Mouse (Mus musculus) heart, postnatal 36 days (tissue): ENCODE data around the gene Cct5. TPM values are rescaled to one million over a fixed set of nuclear protein-coding genes. Genes with fewer than 3 reads are reported as not detected.
"Not testable (repeated sequence)": the region's sequence is repeated elsewhere in the genome, so short reads cannot be mapped to it uniquely, and the experiment has no call there.

ENCODE experiments used
- DNase-seq, 2 experiments: peaks; one replicate each; pipeline ENCODE4 v3.0.0; 2021 to 2022
- intact Hi-C: fragments of 180-260 bp; cut with DNase I; formaldehyde crosslinking; loops from one replicate; pipeline ENCODE4 v1.15.1; 2025
- total RNA-seq, 2 experiments: library from RNA; stranded (reverse); gene quantifications; 2 replicates each; pipeline ENCODE4 v1.2.3; 2021

The Cct5 gene
- total RNA-seq, 2 experiments from 2014 or later = 148 to 149 TPM

GRCm38 (mm10) chr15:31602426-31602825 lies 822 bp upstream of the Cct5 start:
- intact Hi-C loops = loop anchor here (2.0 to 10.0 kb wide), 2 partner anchors 72 to 378 kb away; partner anchors contain the start of genes Dap and March6

DNA sequence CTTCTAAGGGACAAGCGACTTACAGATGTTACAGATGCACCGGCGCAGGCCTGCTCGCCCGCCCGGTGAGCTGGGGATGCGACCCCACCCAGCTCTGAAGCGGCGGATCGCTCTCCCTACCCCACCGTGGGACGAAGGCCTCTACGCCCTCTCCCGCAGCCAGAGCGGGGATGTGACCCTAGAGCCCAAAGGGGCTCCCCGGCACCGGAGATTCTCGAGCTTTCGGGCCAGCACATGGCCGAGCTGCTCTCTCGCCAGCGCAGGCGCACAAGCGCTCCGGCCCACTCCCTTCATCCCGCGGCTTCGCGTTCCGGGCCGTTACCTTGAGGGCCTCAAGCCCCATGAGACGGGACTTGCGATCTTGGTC lies 342 bp downstream of the Cct5 start:
- intact Hi-C loops = loop anchor here (10.0 kb wide), 1 partner anchor 376 kb away; the partner anchor contains the start of gene Dap
- DNase-seq = no peak

More at GRCm38 (mm10) chr15:31602426-31602825, 822 bp upstream of the Cct5 start:
- DNase-seq = peak; percentile 20 to 28

GRCm38 (mm10) chr15:31599834-31600233 lies 1.8 kb downstream of the Cct5 start:
- no peak for DNase-seq
- intact Hi-C loops = loop anchor here (10.0 kb wide), 1 partner anchor 375 kb away; the partner anchor contains the start of gene Dap

DNA sequence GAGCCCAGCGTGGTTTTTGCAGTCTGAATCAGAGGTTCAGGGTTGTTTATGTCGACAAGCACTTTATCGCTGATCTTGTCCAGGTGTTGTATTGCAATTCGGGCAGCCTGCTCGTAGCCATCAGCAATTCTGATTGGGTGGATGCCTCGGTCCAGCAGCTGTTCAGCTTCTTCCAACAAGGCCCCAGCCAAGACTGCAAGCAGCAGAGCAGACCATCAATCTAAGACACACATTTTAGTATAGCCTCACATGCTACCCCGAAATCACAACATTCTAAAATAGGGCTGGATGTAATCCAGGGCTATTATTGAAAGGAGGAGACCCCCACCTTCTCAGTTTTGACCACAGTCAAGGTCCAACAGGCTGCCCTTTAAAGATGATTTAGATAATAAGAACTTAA lies 6.0 kb downstream of the Cct5 start:
- no peak for DNase-seq
- intact Hi-C loops = no loop called here

GRCm38 (mm10) chr15:31594260-31594659 lies 7.3 kb downstream of the Cct5 start:
- intact Hi-C loops = no loop called here
- no peak for DNase-seq

- DNase-seq = no peak
- intact Hi-C loops = no loop called here
These were observed 9.1 kb downstream of the Cct5 start for GRCm38 (mm10) chr15:31592531-31592930.

- no peak for DNase-seq
- intact Hi-C loops = no loop called here
These were observed 11.4 kb downstream of the Cct5 start for GRCm38 (mm10) chr15:31590176-31590575.

- intact Hi-C loops = loop anchor here (5.0 kb wide), 3 partner anchors 92 to 137 kb away; partner anchors contain the start of gene Ropn1l
These were observed 12.5 kb downstream of the Cct5 start for GRCm38 (mm10) chr15:31588989-31589640.

GRCm38 (mm10) chr15:31587789-31588188 lies 13.8 kb downstream of the Cct5 start:
- DNase-seq = no peak
- intact Hi-C loops = loop anchor here (2.0 to 5.0 kb wide), 5 partner anchors 57 to 273 kb away; partner anchors contain the start of genes March6 and Ropn1l

More at GRCm38 (mm10) chr15:31588989-31589640, 12.5 kb downstream of the Cct5 start:
- no peak for DNase-seq

GRCm38 (mm10) chr15:31586519-31586918 lies 15.1 kb downstream of the Cct5 start:
- intact Hi-C loops = loop anchor here (1.0 to 5.0 kb wide), 6 partner anchors 56 to 272 kb away; partner anchors contain the start of genes March6 and Ropn1l
- DNase-seq = peak; percentile 86 to 92

DNA sequence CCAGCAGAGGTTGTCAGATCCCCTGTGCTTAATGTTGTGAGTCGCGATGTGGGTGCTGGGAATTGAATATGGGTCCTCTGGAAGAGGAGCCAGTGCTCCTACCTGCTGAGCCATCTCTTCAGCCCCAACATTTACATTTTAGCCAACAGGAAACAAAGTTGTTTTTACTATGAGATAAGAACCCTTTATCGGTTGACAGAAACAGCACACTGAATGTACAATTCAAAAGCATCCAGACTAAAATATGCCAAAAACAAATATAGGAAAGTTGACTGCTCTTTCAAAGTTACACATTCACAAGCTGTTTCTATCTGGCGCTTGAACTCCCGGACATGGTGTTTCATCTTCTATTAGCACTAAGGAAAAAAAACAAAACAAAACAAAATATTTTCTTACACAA lies 15.5 kb downstream of the Cct5 start:
- intact Hi-C loops = loop anchor here (1.0 to 5.0 kb wide), 6 partner anchors 55 to 271 kb away; partner anchors contain the start of genes March6 and Ropn1l
- DNase-seq = no peak

- intact Hi-C loops = loop anchor here (5.0 kb wide), 3 partner anchors 88 to 133 kb away; partner anchors contain the start of gene Ropn1l
- no peak for DNase-seq
These were observed 16.4 kb downstream of the Cct5 start for GRCm38 (mm10) chr15:31585238-31585637.

DNA sequence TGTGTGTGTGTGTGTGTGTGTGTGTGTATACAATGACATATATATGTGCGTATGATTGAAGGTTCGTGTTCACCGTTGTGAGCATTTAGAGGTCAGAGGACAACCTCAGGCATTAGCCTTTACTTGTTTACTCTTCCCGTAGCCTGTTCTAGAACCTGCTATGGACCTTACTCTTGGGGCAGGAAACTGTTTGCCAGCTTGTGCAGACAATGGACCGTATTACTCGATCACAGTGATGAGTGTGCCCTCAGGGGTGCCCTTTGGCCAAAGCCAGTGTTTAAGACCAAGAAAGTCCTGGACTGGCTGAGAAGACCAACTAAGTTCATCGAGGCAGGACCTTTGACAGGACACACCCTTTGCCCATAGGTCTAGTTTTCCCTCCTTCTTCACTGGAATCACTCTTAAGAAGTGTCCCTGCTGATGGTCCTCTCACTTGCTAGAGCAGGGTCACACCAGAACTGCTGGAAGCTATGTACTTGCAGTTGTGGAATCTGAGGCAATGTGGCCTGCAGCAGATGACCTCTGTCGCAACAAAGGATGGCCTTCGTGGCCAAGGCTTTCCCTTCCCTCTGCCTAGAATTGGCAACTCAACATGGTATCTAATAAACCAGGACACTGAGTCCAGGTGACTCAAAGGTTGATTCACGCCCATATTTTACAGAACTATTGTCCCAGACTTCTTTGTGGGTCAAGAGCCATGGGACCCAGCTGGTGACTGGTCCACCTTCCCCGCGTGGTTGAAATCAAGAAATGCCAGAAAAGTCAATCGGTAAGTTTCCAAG lies 18.1 kb downstream of the Cct5 start:
- intact Hi-C loops = no loop called here

DNA sequence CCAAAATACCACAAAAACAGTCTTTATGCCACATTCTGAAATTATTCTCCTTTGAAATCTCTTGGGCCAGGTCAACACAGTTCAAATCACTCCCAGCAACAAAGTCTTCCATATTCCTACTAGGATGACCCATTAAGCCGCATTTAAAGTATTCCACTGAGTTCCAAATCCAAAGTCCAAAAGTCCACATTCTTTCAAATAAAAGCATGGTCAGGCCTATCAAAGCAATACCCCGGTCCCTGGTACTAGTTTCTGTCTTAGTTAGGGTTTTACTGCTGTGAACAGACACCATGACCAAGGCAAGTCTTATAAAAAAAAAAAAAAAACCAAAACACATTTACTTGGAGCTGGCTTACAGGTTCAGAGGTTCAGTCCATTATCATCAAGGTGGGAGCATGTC lies 20.5 kb downstream of the Cct5 start:
- DNase-seq, intact Hi-C loops: not testable (repeated sequence)

More for the DNA sequence above, 18.1 kb downstream of the Cct5 start:
- DNase-seq = no peak

DNA sequence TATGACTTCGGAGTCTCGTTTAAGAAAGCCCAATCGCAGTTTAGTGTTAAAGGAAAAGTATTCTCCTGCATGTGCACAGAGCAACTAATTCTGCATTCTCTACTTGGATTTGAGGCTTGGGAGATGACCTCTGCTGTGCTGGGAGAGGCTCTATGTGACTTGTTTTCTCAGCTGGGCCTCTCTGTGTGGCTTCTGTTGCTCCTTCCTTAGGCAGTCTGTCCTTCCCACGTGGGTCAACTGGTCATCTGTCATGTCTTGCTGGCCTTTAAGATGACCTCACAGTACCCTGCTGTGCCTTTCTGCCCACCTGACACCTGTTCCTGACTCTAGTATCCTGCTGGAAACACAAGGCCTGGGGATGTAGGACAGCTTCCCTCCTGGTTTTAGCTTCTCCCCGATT lies 25.5 kb downstream of the Cct5 start:
- intact Hi-C loops = no loop called here

GRCm38 (mm10) chr15:31573692-31574091 lies 27.9 kb downstream of the Cct5 start:
- intact Hi-C loops = no loop called here
- no peak for DNase-seq

More for the DNA sequence above, 25.5 kb downstream of the Cct5 start:
- DNase-seq = no peak

GRCm38 (mm10) chr15:31573287-31573686 lies 28.3 kb downstream of the Cct5 start:
- intact Hi-C loops = no loop called here
- DNase-seq = no peak

DNA sequence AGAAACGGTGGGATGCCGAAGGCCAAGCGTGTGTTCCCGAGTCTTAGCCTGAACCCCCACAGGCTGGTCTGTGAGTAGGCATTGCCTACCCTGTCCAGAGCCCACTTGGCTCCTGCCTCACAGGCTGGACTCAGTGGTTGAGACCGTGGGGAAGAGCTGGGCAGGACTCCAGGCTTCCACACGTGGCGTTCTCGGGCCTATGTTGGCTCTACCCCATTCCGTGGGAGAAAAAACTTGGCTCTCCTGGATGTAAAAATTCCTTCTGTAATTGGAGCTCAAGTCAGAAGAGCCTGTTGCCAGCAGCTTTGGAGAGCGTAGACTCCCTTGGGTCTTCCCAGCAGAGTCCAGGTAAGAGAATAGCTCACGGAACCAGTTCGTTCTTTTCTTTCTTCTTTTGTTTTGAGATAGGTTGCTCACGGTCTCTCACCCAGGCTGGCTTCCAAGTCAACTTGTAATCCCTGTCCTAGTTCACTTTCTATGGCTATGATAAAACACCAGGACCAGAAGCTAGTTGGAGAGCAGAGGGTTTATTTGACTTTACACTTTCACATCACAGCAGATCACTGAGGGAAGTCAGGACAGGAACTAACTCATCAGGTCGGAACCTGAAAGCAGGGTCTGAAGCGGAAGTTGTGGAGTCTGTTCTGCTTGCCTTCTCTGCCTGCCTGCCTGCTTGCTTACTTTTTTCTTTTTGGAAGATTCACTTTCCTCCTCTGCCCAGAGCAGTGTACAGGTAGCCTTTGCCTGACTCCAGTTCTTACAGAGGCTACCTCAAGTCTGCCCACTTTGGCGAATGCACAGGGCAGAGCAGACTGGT lies 29.5 kb downstream of the Cct5 start:
- peak in 1 of 2 experiments; percentile 21 for DNase-seq
- intact Hi-C loops = no loop called here

- intact Hi-C loops = no loop called here
- DNase-seq = no peak
These were observed 30.6 kb downstream of the Cct5 start for GRCm38 (mm10) chr15:31570959-31571358.

DNA sequence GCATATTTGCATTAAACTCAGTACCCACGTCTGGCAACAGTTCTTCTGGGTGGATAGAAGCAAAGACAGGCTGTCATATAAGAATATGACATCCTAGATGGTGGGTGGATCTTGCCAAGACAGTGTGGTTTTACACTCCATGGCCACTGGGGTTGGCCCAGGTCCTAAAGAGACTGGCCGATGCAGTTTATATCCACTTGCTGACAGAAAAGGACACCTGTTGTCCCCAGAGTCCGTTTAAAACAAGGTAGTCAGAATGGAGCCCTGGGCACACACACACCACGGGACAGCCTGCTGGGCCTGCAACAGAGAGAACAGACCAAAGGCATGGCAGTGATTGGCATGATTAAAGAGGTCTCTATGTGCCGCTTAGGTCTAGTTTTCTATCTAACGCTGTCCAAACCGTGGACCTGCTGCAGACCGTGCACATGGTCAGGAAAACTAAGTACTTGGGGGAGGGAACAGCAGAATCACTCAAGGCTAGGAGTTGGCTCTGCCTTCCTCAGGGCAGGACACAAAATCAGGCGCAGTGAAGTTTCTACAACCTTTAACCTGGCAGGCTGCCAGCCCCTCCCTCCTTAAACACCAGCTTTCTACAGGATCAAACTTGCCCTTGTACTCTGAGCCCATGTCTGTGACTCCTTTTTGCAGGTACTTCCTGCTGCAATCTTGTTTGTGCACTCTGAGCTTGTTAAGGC lies 32.1 kb downstream of the Cct5 start:
- intact Hi-C loops = loop anchor here (5.0 kb wide), 1 partner anchor 37 kb away; the partner anchor contains the start of gene March6
- no peak for DNase-seq
